Mouse (Mus musculus) forebrain, postnatal 0 days (tissue): ENCODE data around the gene Sdcbp2. TPM values are rescaled to one million over a fixed set of nuclear protein-coding genes. Genes with fewer than 3 reads are reported as not detected.

Source experiments
- ATAC-seq: fragments of 200-750 bp; cut with Nextera tagmentation; 2 replicates; pipeline ENCODE4 v1.8.0; 2017; ENCODE audit warnings: mild to moderate bottlenecking, moderate library complexity
- DNase-seq: peaks from one replicate; pipeline ENCODE4 v3.0.0-alpha.2; 2015
- H3K27ac ChIP-seq: fragments of 300-500 bp; sonication (generic); 2 replicates; pipeline ENCODE4 v1.5.1; 2014; ENCODE audit warnings: low read depth, mild to moderate bottlenecking, antibody characterized with exemption, low read length, moderate library complexity, mixed read lengths
- H3K27me3 ChIP-seq: fragments of 300-500 bp; sonication (generic); 2 replicates; pipeline ENCODE4 v1.6.1; 2014; ENCODE audit warnings: mild to moderate bottlenecking, low read length, mixed read lengths; ENCODE audit not compliant: insufficient read depth
- H3K36me3 ChIP-seq: fragments of 300-500 bp; sonication (generic); 2 replicates; pipeline ENCODE4 v1.6.1; 2014; ENCODE audit warnings: mild to moderate bottlenecking, moderate library complexity; ENCODE audit not compliant: insufficient read depth
- H3K4me1 ChIP-seq: fragments of 300-500 bp; sonication (generic); 2 replicates; pipeline ENCODE4 v1.6.1; 2014; ENCODE audit warnings: antibody characterized with exemption; ENCODE audit not compliant: insufficient read depth
- H3K4me2 ChIP-seq: fragments of 300-500 bp; sonication (generic); 2 replicates; pipeline ENCODE4 v1.6.1; 2014; ENCODE audit warnings: low read depth, mild to moderate bottlenecking, moderate library complexity
- H3K4me3 ChIP-seq: fragments of 300-500 bp; sonication (generic); 2 replicates; pipeline ENCODE4 v1.5.1; 2014; ENCODE audit warnings: low read depth, low read length, mixed read lengths
- H3K9ac ChIP-seq: fragments of 300-500 bp; sonication (generic); 2 replicates; pipeline ENCODE4 v1.6.1; 2014; ENCODE audit warnings: mild to moderate bottlenecking
- H3K9me3 ChIP-seq: fragments of 300-500 bp; sonication (generic); 2 replicates; pipeline ENCODE4 v1.6.1; 2016; ENCODE audit warnings: low read length
- CTCF ChIP-seq: sonication (generic); IDR thresholded peaks from 2 replicates; pipeline ENCODE4 v1.5.1; 2016; ENCODE audit warnings: antibody characterized with exemption, control low read depth, low read depth
- WGBS: fragments of 180-500 bp; shearing (Covaris S2); extraction: QIAGEN DNeasy Blood & Tissue Kit; methylation state at CpG from one replicate; pipeline ENCODE4 v1.1.7; 2014; 5-methylcytosine and 5-hydroxymethylcytosine counted together
- polyA plus RNA-seq: library from polyadenylated mRNA; unstranded; fragments of >200 nt; fragmentation: Nextera tagmentation; extraction: Ambion mirVana; gene quantifications from 2 replicates; pipeline ENCODE4 v1.2.1, GENCODE M21; 2015
- total RNA-seq: library from RNA; depleted of rRNA; stranded (reverse); fragments of >200 nt; gene quantifications from 2 replicates; pipeline ENCODE4 v1.2.3, GENCODE M21; 2014

The Sdcbp2 gene
- total and polyA plus RNA-seq, 2 experiments from 2014 or later, result 0.90 to 1.6 TPM

DNA sequence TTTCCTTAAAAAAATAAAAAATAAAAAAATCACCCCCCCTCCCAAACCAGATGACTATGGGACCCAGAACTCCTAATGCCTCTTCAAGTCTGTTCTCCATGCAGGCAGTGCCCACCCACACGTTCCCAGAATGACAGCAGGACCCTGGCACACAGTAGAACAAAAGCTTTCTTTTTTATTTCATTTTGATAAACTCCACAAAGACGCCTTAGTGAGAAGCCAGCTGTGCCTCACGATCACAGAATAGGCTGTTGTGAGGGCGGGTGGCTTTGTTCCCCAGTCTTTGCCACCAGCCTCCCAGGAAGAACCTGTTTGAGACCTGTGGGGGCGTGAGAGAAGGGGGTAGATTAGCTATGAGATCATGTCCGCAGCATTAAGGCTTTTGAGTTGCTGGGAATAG is 27.7 kb upstream of the Sdcbp2 start:
- ATAC-seq, result no peak
- 40% methylated on average over 6 of the region's 6 CpGs for WGBS

DNA sequence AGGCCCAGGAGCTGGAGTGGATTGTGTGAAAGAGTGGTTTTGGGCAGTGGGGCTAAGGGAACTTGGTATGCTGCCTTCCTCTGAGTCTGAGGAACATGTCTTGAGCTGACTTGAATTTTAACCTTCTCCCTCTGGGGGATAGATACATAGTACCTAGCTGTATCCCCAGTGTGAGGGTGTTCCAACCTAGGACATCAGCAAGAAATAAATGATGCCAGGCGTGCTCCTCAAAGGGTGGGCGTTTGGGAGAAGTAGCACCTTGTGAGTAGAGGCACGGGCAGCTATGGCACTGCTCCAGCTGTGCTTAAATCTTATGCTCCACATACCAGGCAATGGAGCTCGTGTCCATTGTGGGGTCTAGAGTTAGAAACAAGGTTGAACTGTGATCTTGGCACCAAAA is 25.9 kb upstream of the Sdcbp2 start:
- Histone ChIP-seq H3K9me3 (no peaks in the 10 kb centered on the region), H3K9ac (no peak overlapping the region), H3K36me3 (peaks cover 31% of the 10 kb centered on the region), H3K4me1 (peaks cover 22% of the 10 kb centered on the region), H3K27ac (no peak overlapping the region), H3K27me3 (no peaks in the 10 kb centered on the region), H3K4me3 (no peak overlapping the region), H3K4me2 (no peak overlapping the region)
- no peak for ATAC-seq
- DNase-seq, result no peak
- no peak for TF ChIP-seq CTCF
- 96% methylated on average over 4 of the region's 4 CpGs for WGBS

More for the DNA sequence above, 27.7 kb upstream of the Sdcbp2 start:
- Histone ChIP-seq H3K9me3 (no peaks in the 10 kb centered on the region), H3K27ac (no peak overlapping the region), H3K36me3 (peaks cover 18% of the 10 kb centered on the region), H3K9ac (no peak overlapping the region), H3K27me3 (no peaks in the 10 kb centered on the region), H3K4me1 (peaks cover 25% of the 10 kb centered on the region), H3K4me3 (no peak overlapping the region), H3K4me2 (peak overlapping the region; percentile 79; the same call in 1 of the 2 replicates)
- DNase-seq, result no peak
- no peak for TF ChIP-seq CTCF

DNA sequence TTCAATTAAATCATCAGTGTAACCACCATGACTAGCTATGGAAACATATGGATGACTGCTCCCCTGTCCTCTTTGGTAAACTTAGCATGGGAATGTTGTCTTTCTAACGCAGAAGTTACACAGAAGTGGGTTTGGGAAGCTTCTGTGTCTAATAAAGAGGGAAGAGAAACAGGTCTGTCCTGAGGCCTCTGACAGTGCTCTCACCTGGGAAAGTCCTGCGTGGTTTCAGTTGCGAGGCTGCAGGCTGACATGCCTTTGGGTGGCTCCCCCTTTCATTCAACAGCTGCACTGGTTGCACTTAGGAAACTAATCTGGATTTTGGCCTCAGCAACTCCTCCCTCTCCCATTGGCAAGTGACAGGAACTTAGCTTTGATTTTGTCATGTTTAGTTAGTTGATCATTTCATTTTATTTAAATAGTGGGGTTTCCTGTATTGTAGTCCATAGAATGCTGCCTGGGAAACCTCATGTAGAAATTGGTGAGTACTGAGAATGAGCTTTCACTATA is 22.8 kb upstream of the Sdcbp2 start:
- H3K4me1 ChIP-seq, result peaks cover 4% of the 10 kb centered on the region; the same call in 1 of the 2 replicates
- no peak overlapping the region for H3K4me2 ChIP-seq
- 93% methylated on average over 3 of the region's 3 CpGs for WGBS
- H3K9ac ChIP-seq, result no peak overlapping the region
- H3K9me3 ChIP-seq, result no peaks in the 10 kb centered on the region
- no peak for DNase-seq
- H3K27ac ChIP-seq, result no peak overlapping the region
- no peak for ATAC-seq
- H3K4me3 ChIP-seq, result no peak overlapping the region
- no peaks in the 10 kb centered on the region for H3K27me3 ChIP-seq
- peaks cover 47% of the 10 kb centered on the region for H3K36me3 ChIP-seq
- TF ChIP-seq CTCF, result no peak

DNA sequence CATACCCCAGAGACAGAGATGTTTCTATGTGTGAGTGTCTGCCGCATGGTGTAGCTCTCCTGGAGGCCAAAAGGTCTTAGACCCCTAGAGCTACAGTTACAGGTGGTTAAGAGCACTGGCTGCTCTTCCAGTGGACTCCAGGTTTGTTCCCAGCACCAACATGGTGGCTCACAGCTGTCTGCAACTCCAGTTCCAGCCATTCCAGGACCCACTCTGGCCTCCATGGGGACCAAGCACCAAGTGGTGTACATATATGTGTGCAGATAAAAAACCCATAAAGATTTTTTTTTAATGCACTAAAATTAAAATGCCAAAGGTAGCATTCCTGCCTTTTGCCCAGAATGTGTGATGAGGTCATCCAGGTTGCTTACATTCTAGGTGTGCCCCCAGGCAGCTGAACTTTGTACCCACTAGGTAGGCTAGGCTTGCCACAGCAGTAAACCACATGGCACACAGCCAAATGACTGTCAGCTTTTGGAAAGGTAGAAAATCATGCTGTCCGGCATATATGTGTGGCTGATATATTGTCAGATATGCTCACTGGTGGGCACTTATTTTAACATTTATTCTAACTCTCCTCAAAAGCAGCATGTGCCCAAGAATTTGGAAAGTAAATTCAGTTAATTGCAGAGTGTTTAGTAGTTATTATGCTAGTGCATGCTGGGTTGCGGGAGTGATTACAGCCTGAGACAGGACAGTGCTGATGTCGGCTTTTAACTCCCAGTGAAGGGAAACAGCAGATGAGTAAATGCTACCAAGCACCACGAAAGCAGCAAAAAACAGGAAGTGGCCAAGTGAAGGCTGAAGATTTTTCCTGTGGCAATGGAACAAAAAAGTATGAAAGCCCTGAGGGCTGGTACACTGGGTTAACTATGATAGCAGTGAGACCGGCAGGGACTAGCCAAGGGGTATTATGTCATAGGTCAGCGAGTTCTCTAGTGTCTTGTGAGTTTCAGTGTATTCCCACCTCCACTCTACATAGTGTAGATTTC is 9.2 kb upstream of the Sdcbp2 start:
- H3K4me2 ChIP-seq, result no peak overlapping the region
- WGBS, result 80% methylated on average over 7 of the region's 7 CpGs
- no peak overlapping the region for H3K4me3 ChIP-seq
- no peaks in the 10 kb centered on the region for H3K4me1 ChIP-seq
- DNase-seq (no peak), ATAC-seq (no peak)
- H3K9me3 ChIP-seq, result no peaks in the 10 kb centered on the region
- no peak for TF ChIP-seq CTCF
- peaks cover 54% of the 10 kb centered on the region for H3K36me3 ChIP-seq
- H3K27ac ChIP-seq, result no peak overlapping the region
- H3K9ac ChIP-seq, result no peak overlapping the region
- H3K27me3 ChIP-seq, result no peaks in the 10 kb centered on the region

DNA sequence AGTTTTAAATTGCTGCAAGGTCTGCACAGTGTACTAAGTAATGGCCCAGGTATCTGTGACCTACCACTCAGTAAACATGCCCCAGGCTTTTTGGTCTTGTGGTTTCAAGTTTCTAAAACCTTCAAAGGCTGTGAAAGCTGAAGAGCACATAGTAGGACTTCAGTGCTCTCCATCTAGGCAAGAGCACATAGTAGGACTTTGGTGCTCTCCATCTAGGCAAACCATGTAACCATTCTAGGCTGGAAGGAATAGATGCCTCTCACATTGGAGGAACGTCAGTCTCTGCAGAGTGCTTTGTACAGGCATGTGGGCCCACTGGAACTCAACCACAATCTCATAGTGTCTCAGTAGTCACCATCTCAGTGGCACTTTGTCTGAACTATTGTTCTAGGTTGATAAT is 8.4 kb upstream of the Sdcbp2 start:
- Histone ChIP-seq H3K9me3 (no peaks in the 10 kb centered on the region), H3K4me2 (no peak overlapping the region), H3K9ac (no peak overlapping the region), H3K36me3 (peaks cover 47% of the 10 kb centered on the region), H3K4me1 (no peaks in the 10 kb centered on the region), H3K4me3 (no peak overlapping the region), H3K27ac (no peak overlapping the region), H3K27me3 (no peaks in the 10 kb centered on the region)
- no peak for ATAC-seq
- WGBS, result 88% methylated on average over 1 of the region's 1 CpGs
- no peak for DNase-seq
- no peak for TF ChIP-seq CTCF

DNA sequence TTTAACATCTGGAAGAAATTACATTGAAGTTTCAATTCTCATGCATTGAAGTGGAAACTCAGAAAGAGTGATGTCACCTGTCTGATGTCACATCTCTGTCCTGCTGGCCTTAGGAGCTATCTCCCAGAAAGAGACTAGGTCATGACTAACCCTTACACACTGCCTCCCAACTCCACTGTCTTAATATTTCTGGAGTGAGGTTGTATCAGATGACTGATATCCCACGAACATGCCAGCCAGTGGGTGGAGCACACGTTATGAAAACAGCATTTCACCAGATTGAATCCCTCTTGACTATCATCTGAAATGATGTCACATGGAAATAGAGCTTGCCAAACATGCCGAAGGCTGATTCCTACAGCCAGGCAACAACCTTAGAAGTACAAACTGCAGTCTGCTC is 7.4 kb upstream of the Sdcbp2 start:
- no peak for TF ChIP-seq CTCF
- 65% methylated on average over 3 of the region's 3 CpGs for WGBS

DNA sequence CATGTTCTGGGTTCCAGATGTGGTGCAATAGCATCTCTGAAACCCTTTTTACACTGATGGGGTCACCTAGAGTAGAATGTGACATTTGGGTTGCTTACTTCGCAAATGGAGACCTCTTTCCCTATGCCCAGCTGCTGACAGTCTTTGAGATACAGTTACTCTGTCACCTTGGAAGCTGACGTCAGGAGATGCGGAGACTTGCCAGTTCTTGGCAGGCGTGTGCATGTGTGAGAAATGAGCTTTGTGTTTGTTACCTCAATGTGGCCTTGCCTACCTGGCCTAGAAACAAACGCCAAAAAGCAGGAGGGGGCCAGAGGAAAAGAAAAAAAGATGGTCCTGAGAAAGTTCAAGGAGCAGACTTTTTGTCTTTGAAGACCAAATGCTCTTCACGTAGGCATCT is 5.6 kb upstream of the Sdcbp2 start:
- H3K4me3 ChIP-seq, result no peak overlapping the region
- H3K27me3 ChIP-seq, result no peaks in the 10 kb centered on the region
- peaks cover 21% of the 10 kb centered on the region for H3K36me3 ChIP-seq
- H3K27ac ChIP-seq, result no peak overlapping the region
- no peak overlapping the region for H3K4me2 ChIP-seq
- DNase-seq, result no peak
- H3K9ac ChIP-seq, result no peak overlapping the region
- no peaks in the 10 kb centered on the region for H3K4me1 ChIP-seq
- 85% methylated on average over 6 of the region's 6 CpGs for WGBS
- no peak for ATAC-seq
- no peaks in the 10 kb centered on the region for H3K9me3 ChIP-seq
- TF ChIP-seq CTCF, result no peak

More for the DNA sequence above, 7.4 kb upstream of the Sdcbp2 start:
- H3K4me2 ChIP-seq, result no peak overlapping the region
- ATAC-seq (0 out of 2 replicates have a peak, but pooled peaks have one; percentile 40), DNase-seq (no peak)
- H3K4me1 ChIP-seq, result no peaks in the 10 kb centered on the region
- no peak overlapping the region for H3K4me3 ChIP-seq
- H3K27ac ChIP-seq, result no peak overlapping the region
- no peaks in the 10 kb centered on the region for H3K27me3 ChIP-seq
- no peak overlapping the region for H3K9ac ChIP-seq
- no peaks in the 10 kb centered on the region for H3K9me3 ChIP-seq
- H3K36me3 ChIP-seq, result peaks cover 37% of the 10 kb centered on the region
